Mouse (Mus musculus) ES-E14 (cell line): ENCODE results near the gene Cntf. TPM values are rescaled to one million over a fixed set of nuclear protein-coding genes. Genes with fewer than 3 reads are reported as not detected.

Source experiments
- DNase-seq: peaks from one replicate; pipeline ENCODE4 v3.0.0-alpha.2; 2013; ENCODE audit warnings: low read depth, low spot score
- H3K27ac ChIP-seq: 2 replicates; pipeline ENCODE4 v1.5.1; 2012; ENCODE audit warnings: low read depth, mild to moderate bottlenecking, low read length, moderate library complexity, mixed read lengths; ENCODE audit not compliant: poor library complexity, insufficient read depth, severe bottlenecking
- H3K36me3 ChIP-seq: 2 replicates; pipeline ENCODE4 v1.6.1; 2012; ENCODE audit warnings: mild to moderate bottlenecking, low read length, moderate library complexity, mixed read lengths; ENCODE audit not compliant: control insufficient read depth, poor library complexity, insufficient read depth, severe bottlenecking
- H3K4me1 ChIP-seq, 2 experiments: fragments of 150-350 bp in 1 of 2; sonication (generic) in 1 of 2; 2 replicates each; pipeline ENCODE4 v1.6.1; 2012; ENCODE audit warnings: low read length in 2 of 2, mild to moderate bottlenecking in 1 of 2, mixed read lengths in 1 of 2; ENCODE audit not compliant: control insufficient read depth in 2 of 2, insufficient read depth in 2 of 2, poor library complexity in 1 of 2
- H3K4me3 ChIP-seq, 2 experiments: fragments of 150-350 bp in 1 of 2; sonication (generic) in 1 of 2; 2 replicates each; pipeline ENCODE4 v1.5.1; 2012; ENCODE audit warnings: low read length in 2 of 2, low read depth in 1 of 2, mild to moderate bottlenecking in 1 of 2, mixed read lengths in 1 of 2; ENCODE audit not compliant: insufficient read depth in 1 of 2, poor library complexity in 1 of 2, severe bottlenecking in 1 of 2
- H3K9ac ChIP-seq: 2 replicates; pipeline ENCODE4 v1.6.1; 2012; ENCODE audit warnings: low read depth, mild to moderate bottlenecking, low read length, mixed read lengths; ENCODE audit not compliant: poor library complexity, insufficient read depth, severe bottlenecking
- H3K9me3 ChIP-seq: fragments of 150-350 bp; sonication (generic); 2 replicates; pipeline ENCODE4 v1.6.1; 2012; ENCODE audit warnings: low read depth, mild to moderate bottlenecking, low read length; ENCODE audit not compliant: control insufficient read depth, insufficient read depth
- CHD2 ChIP-seq: IDR thresholded peaks from 2 replicates; pipeline ENCODE4 v1.6.1; 2014; ENCODE audit warnings: mild to moderate bottlenecking, low read depth, low read length, inconsistent platforms
- HCFC1 ChIP-seq: IDR thresholded peaks from 2 replicates; pipeline ENCODE4 v1.6.1; 2012; ENCODE audit warnings: low read length, inconsistent platforms, borderline replicate concordance; ENCODE audit not compliant: insufficient read depth
- MAFK ChIP-seq: IDR thresholded peaks from 2 replicates; pipeline ENCODE4 v1.6.1; 2014; ENCODE audit warnings: mild to moderate bottlenecking, low read depth, low read length, inconsistent platforms; ENCODE audit not compliant: insufficient read depth
- ZC3H11A ChIP-seq: IDR thresholded peaks from 2 replicates; pipeline ENCODE4 v1.6.1; 2012; ENCODE audit warnings: low read depth, mild to moderate bottlenecking, inconsistent platforms, low read length, borderline replicate concordance
- ZNF384 ChIP-seq: IDR thresholded peaks from 2 replicates; pipeline ENCODE4 v1.6.1; 2012; ENCODE audit warnings: low read depth, low read length, inconsistent platforms
- in situ Hi-C, 2 experiments: fragments of 600-800 bp; cut with MboI; formaldehyde crosslinking; loops; one replicate each; pipeline ENCODE4 v1.15.1; 2025; ENCODE audit warnings: low sequenced_read_pairs in 2 of 2, inconsistent platforms in 1 of 2; ENCODE audit not compliant: unreplicated experiment in 2 of 2
- total RNA-seq: library from RNA; depleted of rRNA; stranded (reverse); fragments of 300-350 nt; gene quantifications from 2 replicates; pipeline ENCODE4 v1.2.3, GENCODE M21; 2012

The Cntf gene
- total RNA-seq, 1 experiment = 12.1 TPM

DNA sequence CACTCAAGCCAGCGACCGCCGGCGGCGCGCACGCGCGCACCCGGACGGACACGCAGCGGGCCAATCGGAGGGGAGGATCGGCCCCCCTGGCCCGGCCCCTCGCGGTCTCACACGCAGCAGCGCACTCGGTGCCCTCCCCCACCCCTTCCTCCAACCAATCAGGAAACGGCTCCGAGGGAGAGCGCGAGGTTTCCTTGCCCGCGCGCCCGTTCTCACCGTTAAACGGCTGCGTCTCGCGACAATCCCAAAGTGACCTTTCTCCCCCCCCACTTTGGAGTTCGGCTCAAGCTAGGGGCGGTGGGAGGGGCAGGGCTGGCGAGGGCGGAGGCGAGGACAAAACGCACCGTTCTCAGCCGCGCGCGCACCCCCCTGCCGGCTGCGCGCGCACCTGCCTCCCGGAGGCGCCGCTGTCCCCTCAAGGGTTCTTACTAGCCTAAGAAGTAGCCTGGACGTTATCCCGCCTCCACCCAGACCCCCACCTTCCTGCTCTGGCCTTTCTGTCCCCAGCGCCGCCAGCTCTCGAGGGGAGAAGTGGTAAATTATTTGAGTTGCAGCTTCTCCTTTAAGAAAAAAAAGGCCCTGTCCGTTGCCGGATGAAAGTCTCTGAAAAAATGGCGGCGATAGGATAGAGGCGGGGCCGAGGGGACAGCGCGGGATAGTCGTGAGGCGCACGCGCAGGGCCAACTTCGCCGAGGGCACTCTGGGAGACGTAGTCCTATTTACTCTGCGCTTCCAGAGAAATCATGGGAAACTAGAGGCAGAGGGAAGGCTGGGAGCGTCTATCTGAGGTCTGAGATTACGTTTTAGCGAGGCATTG, 30.3 kb upstream of the Cntf start, which contains the start of the genes Zfp91 and Lpxn:
Zfp91 (minus strand) TSS at position 616 of the 817 bp plus-strand sequence.
Lpxn (plus strand) TSS at position 683 of the 817 bp plus-strand sequence.
- TF ChIP-seq MAFK (no peak), ZC3H11A (no peak), HCFC1 (peak; percentile 93), ZNF384 (peak; percentile 86), CHD2 (peak; percentile 98)
- Histone ChIP-seq H3K27ac (peak within 1 kb of the TSS; percentile 100), H3K4me3 (peak within 1 kb of the TSS; percentile 94 to 96), H3K36me3 (no peaks in the 10 kb centered on the region), H3K4me1 (peaks cover 0 to 16% of the 10 kb centered on the region in 2 experiments; a peak in 1 of 4 replicates), H3K9me3 (no peaks in the 10 kb centered on the region), H3K9ac (peak within 1 kb of the TSS; percentile 100)
- peak; percentile 95 for DNase-seq
- in situ Hi-C loops = loop anchor here in 1 of 2 experiments (25.0 kb wide), 1 partner anchor 783 kb away; no protein-coding TSS in a partner anchor

- no peaks in the 10 kb centered on the region for H3K36me3 ChIP-seq
- TF ChIP-seq ZC3H11A = no peak
- peaks cover 0 to 16% of the 10 kb centered on the region in 2 experiments; a peak in 1 of 4 replicates for H3K4me1 ChIP-seq
- no peaks in the 10 kb centered on the region for H3K9me3 ChIP-seq
- H3K4me3 ChIP-seq = peak overlapping the region; percentile 78 to 94
- H3K27ac ChIP-seq = peak overlapping the region; percentile 87
- DNase-seq = no peak
- peak overlapping the region; percentile 93 for H3K9ac ChIP-seq
- in situ Hi-C loops = loop anchor here in 1 of 2 experiments (25.0 kb wide), 1 partner anchor 783 kb away; no protein-coding TSS in a partner anchor
Measured at GRCm38 (mm10) chr19:12795110-12795509, 29.7 kb upstream of the Cntf start.

DNA sequence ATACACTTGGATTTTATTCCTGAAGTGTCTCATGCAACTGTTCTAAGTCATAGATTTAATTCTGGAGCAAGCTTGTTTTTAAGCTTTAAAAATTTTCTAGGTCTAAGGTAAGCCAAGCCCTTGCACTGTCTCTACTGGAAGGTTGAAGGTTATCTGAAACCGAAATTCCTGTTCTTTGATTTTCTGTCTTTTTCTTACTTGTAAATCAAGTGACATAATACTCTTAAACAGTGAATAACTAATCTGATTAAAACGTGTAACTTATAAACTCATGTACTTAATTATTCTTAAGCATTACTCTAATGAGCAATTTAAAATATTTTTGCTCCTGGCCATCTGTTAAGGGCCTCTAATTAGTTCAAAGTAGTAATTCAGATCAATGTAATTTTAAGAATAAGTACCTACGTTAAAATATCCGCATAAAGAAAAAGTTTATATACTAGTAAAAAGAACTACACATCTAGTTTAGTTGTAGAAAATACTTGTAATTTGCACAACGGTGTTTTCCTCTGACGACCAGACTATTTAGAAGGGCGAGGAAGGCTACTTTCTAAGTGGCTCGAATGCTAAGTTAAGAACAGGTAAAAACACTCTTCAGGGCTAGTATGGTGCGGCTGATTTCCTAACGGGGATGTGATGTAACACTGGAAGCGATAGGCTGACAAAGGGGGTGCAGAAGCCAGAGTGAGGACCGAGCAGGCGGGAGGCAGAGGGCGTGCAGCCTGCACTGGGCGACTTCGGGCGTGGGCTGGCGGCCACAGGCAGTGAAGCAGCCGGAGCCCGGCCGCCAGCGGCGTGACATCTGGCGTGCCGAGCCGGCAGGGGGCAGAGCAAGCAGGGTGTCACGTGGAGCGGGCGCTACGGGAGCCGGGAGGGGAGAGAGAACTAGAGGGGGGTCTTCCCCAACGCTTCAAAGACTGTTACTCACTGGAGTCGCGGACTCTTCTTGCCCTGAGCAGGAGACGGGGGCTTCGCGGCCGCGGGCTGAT, 28.9 kb upstream of the Cntf start:
- peak overlapping the region; percentile 78 to 94 for H3K4me3 ChIP-seq
- no peaks in the 10 kb centered on the region for H3K36me3 ChIP-seq
- H3K4me1 ChIP-seq = peaks cover 0 to 16% of the 10 kb centered on the region in 2 experiments; a peak in 1 of 4 replicates
- H3K9ac ChIP-seq = peak overlapping the region; percentile 93
- no peak for TF ChIP-seq CHD2
- peak; percentile 77; the same call in 1 of the 2 replicates for TF ChIP-seq HCFC1
- in situ Hi-C loops = loop anchor here in 1 of 2 experiments (25.0 kb wide), 1 partner anchor 782 kb away; no protein-coding TSS in a partner anchor
- DNase-seq = peak; percentile 75
- H3K9me3 ChIP-seq = no peaks in the 10 kb centered on the region
- peak overlapping the region; percentile 87 for H3K27ac ChIP-seq

- Histone ChIP-seq H3K4me3 (no peak overlapping the region; a peak in 1 of 4 replicates), H3K36me3 (no peaks in the 10 kb centered on the region)
Measured at GRCm38 (mm10) chr19:12792374-12792773, 26.9 kb upstream of the Cntf start.

More at GRCm38 (mm10) chr19:12792374-12792773, 26.9 kb upstream of the Cntf start:
- in situ Hi-C loops = loop anchor here in 1 of 2 experiments (25.0 kb wide), 1 partner anchor 780 kb away; no protein-coding TSS in a partner anchor
- Histone ChIP-seq H3K9me3 (no peaks in the 10 kb centered on the region), H3K27ac (no peak overlapping the region), H3K4me1 (peaks cover 0 to 14% of the 10 kb centered on the region in 2 experiments; a peak in 1 of 4 replicates), H3K9ac (no peak overlapping the region)
- no peak for TF ChIP-seq ZNF384
- no peak for TF ChIP-seq MAFK
- no peak for TF ChIP-seq HCFC1
- no peak for TF ChIP-seq CHD2
- no peak for TF ChIP-seq ZC3H11A
- no peak for DNase-seq
